Mouse (Mus musculus) MEL (cell line): ENCODE measurements around the gene Il17f. TPM values are rescaled to one million over a fixed set of nuclear protein-coding genes. Genes with fewer than 3 reads are reported as not detected.

ENCODE experiments used
- DNase-seq: peaks from one replicate; pipeline ENCODE4 v3.0.0; 2011; ENCODE audit warnings: low read depth, low spot score
- H3K27ac ChIP-seq: 2 replicates; pipeline ENCODE4 v1.5.1; 2012; ENCODE audit warnings: low read depth, mild to moderate bottlenecking, control low read depth, low read length, moderate library complexity; ENCODE audit not compliant: control insufficient read depth
- H3K27me3 ChIP-seq, 2 experiments: fragments of 150-350 bp in 1 of 2; sonication (generic) in 1 of 2; 2 replicates each; pipeline ENCODE4 v1.6.1; 2012; ENCODE audit warnings: low read length in 2 of 2, mild to moderate bottlenecking in 2 of 2, improper control_type of control experiment in 1 of 2, moderate library complexity in 1 of 2; ENCODE audit not compliant: insufficient read depth in 2 of 2, control insufficient read depth in 1 of 2
- H3K36me3 ChIP-seq, 2 experiments: 2 replicates each; pipeline ENCODE4 v1.6.1; 2012 to 2014; ENCODE audit warnings: low read length in 2 of 2, improper control_type of control experiment in 1 of 2, inconsistent platforms in 1 of 2, mild to moderate bottlenecking in 1 of 2; ENCODE audit not compliant: insufficient read depth in 2 of 2, control insufficient read depth in 1 of 2
- H3K4me1 ChIP-seq, 2 experiments: fragments of 150-350 bp in 1 of 2; sonication (generic) in 1 of 2; 2 replicates each; pipeline ENCODE4 v1.6.1; 2012; ENCODE audit warnings: low read length in 2 of 2, improper control_type of control experiment in 1 of 2, mild to moderate bottlenecking in 1 of 2; ENCODE audit not compliant: insufficient read depth in 2 of 2, control insufficient read depth in 1 of 2
- H3K4me3 ChIP-seq, 2 experiments: fragments of 150-350 bp in 1 of 2; sonication (generic) in 1 of 2; 2 replicates each; pipeline ENCODE4 v1.5.1; 2012; ENCODE audit warnings: low read depth in 2 of 2, low read length in 2 of 2, mild to moderate bottlenecking in 2 of 2, moderate library complexity in 2 of 2, control low read depth in 1 of 2, improper control_type of control experiment in 1 of 2; ENCODE audit not compliant: control insufficient read depth in 1 of 2, insufficient read depth in 1 of 2
- H3K79me2 ChIP-seq: 2 replicates; pipeline ENCODE4 v1.6.1; 2012; ENCODE audit warnings: mild to moderate bottlenecking, low read length, moderate library complexity; ENCODE audit not compliant: control insufficient read depth, poor library complexity, insufficient read depth
- H3K9ac ChIP-seq: 2 replicates; pipeline ENCODE4 v1.6.1; 2012; ENCODE audit warnings: low read depth, mild to moderate bottlenecking, control low read depth, low read length, moderate library complexity; ENCODE audit not compliant: control insufficient read depth, poor library complexity, severe bottlenecking
- H3K9me3 ChIP-seq: fragments of 150-350 bp; sonication (generic); replicated peaks from 2 replicates; pipeline ENCODE4 v1.6.1; 2012; ENCODE audit warnings: mild to moderate bottlenecking, low read length, improper control_type of control experiment, moderate library complexity; ENCODE audit not compliant: insufficient read depth
- BHLHE40 ChIP-seq: IDR thresholded peaks from 2 replicates; pipeline ENCODE4 v1.6.1; 2012; ENCODE audit warnings: low read depth, mild to moderate bottlenecking, inconsistent platforms, low read length, improper control_type of control experiment, borderline replicate concordance
- CHD2 ChIP-seq: IDR thresholded peaks from 2 replicates; pipeline ENCODE4 v1.6.1; 2011; ENCODE audit warnings: low read length, improper control_type of control experiment
- EP300 ChIP-seq, 2 experiments: IDR thresholded peaks; 2 replicates each; pipeline ENCODE4 v1.6.1; 2011; ENCODE audit warnings: improper control_type of control experiment in 2 of 2, low read length in 2 of 2, low read depth in 1 of 2, mild to moderate bottlenecking in 1 of 2
- HCFC1 ChIP-seq: IDR thresholded peaks from 2 replicates; pipeline ENCODE4 v1.6.1; 2012; ENCODE audit warnings: low read depth, mild to moderate bottlenecking, inconsistent platforms, low read length, improper control_type of control experiment, moderate library complexity
- JUND ChIP-seq: IDR thresholded peaks from 2 replicates; pipeline ENCODE4 v1.6.1; 2011; ENCODE audit warnings: low read depth, mild to moderate bottlenecking, improper control_type of control experiment, low read length
- MAX ChIP-seq: IDR thresholded peaks from 2 replicates; pipeline ENCODE4 v1.6.1; 2011; ENCODE audit warnings: low read length, improper control_type of control experiment
- MYC ChIP-seq: IDR thresholded peaks from 2 replicates; pipeline ENCODE4 v1.6.1; 2011; ENCODE audit warnings: low read depth, mild to moderate bottlenecking, low read length, improper control_type of control experiment, moderate library complexity
- SIN3A ChIP-seq: IDR thresholded peaks from 2 replicates; pipeline ENCODE4 v1.6.1; 2012; ENCODE audit warnings: low read length, improper control_type of control experiment, inconsistent platforms
- SMC3 ChIP-seq: IDR thresholded peaks from 2 replicates; pipeline ENCODE4 v1.6.1; 2011; ENCODE audit warnings: low read depth, low read length, improper control_type of control experiment
- TAL1 ChIP-seq: IDR thresholded peaks from 2 replicates; pipeline ENCODE4 v1.6.1; 2012; ENCODE audit warnings: mild to moderate bottlenecking, inconsistent platforms, low read length, moderate library complexity, mixed read lengths
- TBP ChIP-seq: IDR thresholded peaks from 2 replicates; pipeline ENCODE4 v1.8.0; 2011; ENCODE audit warnings: low read depth, low read length, improper control_type of control experiment
- UBTF ChIP-seq: IDR thresholded peaks from 2 replicates; pipeline ENCODE4 v1.6.1; 2012; ENCODE audit warnings: low read depth, mild to moderate bottlenecking, inconsistent platforms, low read length, improper control_type of control experiment, moderate library complexity, borderline replicate concordance; ENCODE audit not compliant: insufficient read depth
- USF1 ChIP-seq: IDR thresholded peaks from 2 replicates; pipeline ENCODE4 v1.6.1; 2014; ENCODE audit warnings: low read depth, mild to moderate bottlenecking, inconsistent platforms, low read length, improper control_type of control experiment, moderate library complexity
- ZMIZ1 ChIP-seq: IDR thresholded peaks from 2 replicates; pipeline ENCODE4 v1.6.1; 2012; ENCODE audit warnings: low read depth, mild to moderate bottlenecking, inconsistent platforms, low read length, improper control_type of control experiment, moderate library complexity
- polyA plus RNA-seq, 2 experiments: library from polyadenylated mRNA; stranded (reverse) in 1 of 2; unstranded in 1 of 2; fragments of >175 nt in 1 of 2; fragments of >200 nt in 1 of 2; gene quantifications; 2 replicates each; pipeline versions ENCODE4 v1.2.1 to v1.2.4; 2012; ENCODE audit warnings: low replicate concordance in 2 of 2, low read depth in 1 of 2; ENCODE audit not compliant: insufficient read length in 2 of 2, insufficient read depth in 1 of 2, missing spikeins in 1 of 2
- total RNA-seq: library from RNA; depleted of rRNA; stranded (reverse); fragments of 300-350 nt; gene quantifications from 2 replicates; pipeline ENCODE4 v1.2.3, GENCODE M21; 2012; rRNA removed

The Il17f gene
- total and polyA plus RNA-seq, 3 experiments = not detected

DNA sequence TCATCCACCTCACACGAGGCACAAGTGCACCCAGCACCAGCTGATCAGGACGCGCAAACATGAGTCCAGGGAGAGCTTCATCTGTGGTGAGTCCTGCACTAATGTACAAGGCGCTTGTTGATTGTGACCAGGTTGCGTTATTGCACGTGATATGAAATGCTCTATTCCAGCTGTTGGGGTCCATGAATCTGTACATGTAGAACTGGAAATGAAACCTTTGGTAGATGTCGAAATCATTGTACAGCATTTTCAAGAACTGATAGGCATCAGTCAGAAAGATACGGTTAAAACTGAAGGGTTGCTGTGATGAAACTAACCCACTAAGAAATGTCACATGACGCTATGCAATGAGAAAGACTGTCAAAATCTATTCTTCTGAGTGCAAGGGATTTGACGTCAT, 59.5 kb downstream of the Il17f start, which contains the start of gene Il17a:
Gene Il17a, plus strand, starts transcription at position 3 of the 400 bp plus-strand sequence.
- H3K4me3 ChIP-seq = no peak within 1 kb of the TSS

More for the DNA sequence above, 59.5 kb downstream of the Il17f start, which contains the start of gene Il17a:
- H3K9me3 ChIP-seq = no peaks in the 10 kb centered on the region
- H3K79me2 ChIP-seq = no peaks in the 10 kb centered on the region
- H3K27ac ChIP-seq = no peak within 1 kb of the TSS
- TF ChIP-seq UBTF (no peak), MYC (no peak), HCFC1 (no peak), MAX (no peak), JUND (no peak), USF1 (no peak), TBP (no peak), SMC3 (no peak), CHD2 (no peak), SIN3A (no peak), EP300 (IDR thresholded peaks at IDR 0.05; ENCODE audit: low read depth in 1 of 2, low read length in 2 of 2) (no peak), ZMIZ1 (no peak), BHLHE40 (no peak), TAL1 (no peak)
- H3K36me3 ChIP-seq = no peaks in the 10 kb centered on the region
- H3K27me3 ChIP-seq = no peaks in the 10 kb centered on the region
- no peaks in the 10 kb centered on the region for H3K4me1 ChIP-seq
- no peak within 1 kb of the TSS for H3K9ac ChIP-seq
- DNase-seq = no peak

Other genes with a start within 250 kb of the Il17f start
- gene Pkhd1, start 172.6 kb downstream of the Il17f start, total RNA-seq = not detected in 2 replicates
- not detected for gene Pkhd1, start 172.6 kb downstream of the Il17f start, polyA plus RNA-seq
- gene Il17a, start 59.7 kb downstream of the Il17f start, total RNA-seq = not detected in 2 replicates
- not detected for gene Il17a, start 59.7 kb downstream of the Il17f start, polyA plus RNA-seq
- gene Mcm3, start 29.7 kb upstream of the Il17f start, total RNA-seq = 182 and 189 TPM in 2 replicates
- gene Mcm3, start 29.7 kb upstream of the Il17f start, polyA plus RNA-seq = 100 to 1,000 TPM; 204 to 267 TPM
- 0.46 and 0.69 TPM in 2 replicates for gene Paqr8, start 100.0 kb upstream of the Il17f start, total RNA-seq
- gene Paqr8, start 100.0 kb upstream of the Il17f start, polyA plus RNA-seq = 1 to 10 TPM in 1 of 2 experiments, not detected in 1; 1.8 TPM
- gene Efhc1, start 161.0 kb upstream of the Il17f start, total RNA-seq = not detected in 2 replicates
- gene Efhc1, start 161.0 kb upstream of the Il17f start, polyA plus RNA-seq = not detected